Mouse (Mus musculus): ENCODE data around the gene Tctex1d1. TPM values are rescaled to one million over a fixed set of nuclear protein-coding genes. Genes with fewer than 3 reads are reported as not detected.

Gene Tctex1d1
- polyA plus RNA-seq, 1 experiment from 2014 or later: not detected

- H3K4me1 ChIP-seq (ENCODE audit: control insufficient read depth in 2 of 2, insufficient read depth in 2 of 2, low read length in 2 of 2): no peaks in the 10 kb centered on the region
- H3K27ac ChIP-seq (replicated peaks in 1 of 2; ENCODE audit: control insufficient read depth in 1 of 2, insufficient read depth in 1 of 2, low read depth in 2 of 2, low read length in 2 of 2): no peak overlapping the region
- H3K36me3 ChIP-seq (ENCODE audit: control insufficient read depth, insufficient read depth, low read length): no peaks in the 10 kb centered on the region
- no peak overlapping the region for H3K4me3 ChIP-seq (ENCODE audit: control insufficient read depth in 1 of 2, insufficient read depth in 1 of 2, low read depth in 1 of 2, low read length in 2 of 2)
- ATAC-seq (ENCODE audit: insufficient number of reproducible peaks, insufficient read depth, low FRiP score, low read depth): no peak
- no peaks in the 10 kb centered on the region for H3K27me3 ChIP-seq (ENCODE audit: control insufficient read depth, insufficient read depth, low read length)
- no peaks in the 10 kb centered on the region for H3K9me3 ChIP-seq (ENCODE audit: control insufficient read depth, low read length)
- no peak overlapping the region for H3K4me2 ChIP-seq (ENCODE audit: low read length)
- no peak overlapping the region for H3K9ac ChIP-seq (ENCODE audit: low read length)
- 72% methylated on average over 7 of the region's 7 CpGs for WGBS
Measured at GRCm38 (mm10) chr4:103027745-103028144, 49.3 kb downstream of the Tctex1d1 start.

- Histone ChIP-seq H3K36me3 (ENCODE audit: control insufficient read depth, insufficient read depth, low read length) (no peaks in the 10 kb centered on the region), H3K9me3 (ENCODE audit: control insufficient read depth, low read length) (no peaks in the 10 kb centered on the region), H3K27me3 (ENCODE audit: control insufficient read depth, insufficient read depth, low read length) (no peaks in the 10 kb centered on the region), H3K27ac (replicated peaks in 1 of 2; ENCODE audit: control insufficient read depth in 1 of 2, insufficient read depth in 1 of 2, low read depth in 2 of 2, low read length in 2 of 2) (no peak overlapping the region), H3K9ac (ENCODE audit: low read length) (no peak overlapping the region), H3K4me1 (ENCODE audit: control insufficient read depth in 2 of 2, insufficient read depth in 2 of 2, low read length in 2 of 2) (no peaks in the 10 kb centered on the region), H3K4me2 (ENCODE audit: low read length) (0 out of 2 replicates have a peak overlapping the region, but pooled peaks have one; percentile 5), H3K4me3 (ENCODE audit: control insufficient read depth in 1 of 2, insufficient read depth in 1 of 2, low read depth in 1 of 2, low read length in 2 of 2) (no peak overlapping the region)
- WGBS: 47% methylated on average over 13 of the region's 13 CpGs
- ATAC-seq (ENCODE audit: insufficient number of reproducible peaks, insufficient read depth, low FRiP score, low read depth): no peak
Measured at GRCm38 (mm10) chr4:103028177-103029088, 50.0 kb downstream of the Tctex1d1 start.

GRCm38 (mm10) chr4:103039103-103039837 lies 60.9 kb downstream of the Tctex1d1 start:
- ATAC-seq (ENCODE audit: insufficient number of reproducible peaks, insufficient read depth, low FRiP score, low read depth): no peak
- no peaks in the 10 kb centered on the region for H3K36me3 ChIP-seq (ENCODE audit: control insufficient read depth, insufficient read depth, low read length)
- no peak overlapping the region for H3K27ac ChIP-seq (replicated peaks in 1 of 2; ENCODE audit: control insufficient read depth in 1 of 2, insufficient read depth in 1 of 2, low read depth in 2 of 2, low read length in 2 of 2)
- WGBS: 80% methylated on average over 14 of the region's 14 CpGs
- H3K9me3 ChIP-seq (ENCODE audit: control insufficient read depth, low read length): no peaks in the 10 kb centered on the region
- no peak overlapping the region for H3K9ac ChIP-seq (ENCODE audit: low read length)
- H3K4me2 ChIP-seq (ENCODE audit: low read length): no peak overlapping the region
- no peaks in the 10 kb centered on the region for H3K27me3 ChIP-seq (ENCODE audit: control insufficient read depth, insufficient read depth, low read length)
- H3K4me3 ChIP-seq (ENCODE audit: control insufficient read depth in 1 of 2, insufficient read depth in 1 of 2, low read depth in 1 of 2, low read length in 2 of 2): no peak overlapping the region
- H3K4me1 ChIP-seq (ENCODE audit: control insufficient read depth in 2 of 2, insufficient read depth in 2 of 2, low read length in 2 of 2): no peaks in the 10 kb centered on the region

- Histone ChIP-seq H3K4me3 (ENCODE audit: control insufficient read depth in 1 of 2, insufficient read depth in 1 of 2, low read depth in 1 of 2, low read length in 2 of 2) (no peak overlapping the region), H3K27me3 (ENCODE audit: control insufficient read depth, insufficient read depth, low read length) (no peaks in the 10 kb centered on the region), H3K36me3 (ENCODE audit: control insufficient read depth, insufficient read depth, low read length) (no peaks in the 10 kb centered on the region), H3K4me1 (ENCODE audit: control insufficient read depth in 2 of 2, insufficient read depth in 2 of 2, low read length in 2 of 2) (no peaks in the 10 kb centered on the region), H3K4me2 (ENCODE audit: low read length) (no peak overlapping the region), H3K9ac (ENCODE audit: low read length) (no peak overlapping the region), H3K27ac (replicated peaks in 1 of 2; ENCODE audit: control insufficient read depth in 1 of 2, insufficient read depth in 1 of 2, low read depth in 2 of 2, low read length in 2 of 2) (no peak overlapping the region), H3K9me3 (ENCODE audit: control insufficient read depth, low read length) (no peaks in the 10 kb centered on the region)
- ATAC-seq (ENCODE audit: insufficient number of reproducible peaks, insufficient read depth, low FRiP score, low read depth): no peak
- WGBS: 42% methylated on average over 5 of the region's 5 CpGs
Measured at GRCm38 (mm10) chr4:103039838-103040191, 61.4 kb downstream of the Tctex1d1 start.

GRCm38 (mm10) chr4:103042997-103043396 lies 64.6 kb downstream of the Tctex1d1 start:
- H3K27me3 ChIP-seq (ENCODE audit: control insufficient read depth, insufficient read depth, low read length): no peaks in the 10 kb centered on the region
- H3K9ac ChIP-seq (ENCODE audit: low read length): no peak overlapping the region
- no peak overlapping the region for H3K4me3 ChIP-seq (ENCODE audit: control insufficient read depth in 1 of 2, insufficient read depth in 1 of 2, low read depth in 1 of 2, low read length in 2 of 2)
- no peaks in the 10 kb centered on the region for H3K36me3 ChIP-seq (ENCODE audit: control insufficient read depth, insufficient read depth, low read length)
- ATAC-seq (ENCODE audit: insufficient number of reproducible peaks, insufficient read depth, low FRiP score, low read depth): no peak
- no peak overlapping the region for H3K4me2 ChIP-seq (ENCODE audit: low read length)
- H3K27ac ChIP-seq (replicated peaks in 1 of 2; ENCODE audit: control insufficient read depth in 1 of 2, insufficient read depth in 1 of 2, low read depth in 2 of 2, low read length in 2 of 2): no peak overlapping the region
- H3K9me3 ChIP-seq (ENCODE audit: control insufficient read depth, low read length): no peaks in the 10 kb centered on the region
- 91% methylated on average over 11 of the region's 11 CpGs for WGBS
- no peaks in the 10 kb centered on the region for H3K4me1 ChIP-seq (ENCODE audit: control insufficient read depth in 2 of 2, insufficient read depth in 2 of 2, low read length in 2 of 2)

- ATAC-seq (ENCODE audit: insufficient number of reproducible peaks, insufficient read depth, low FRiP score, low read depth): no peak
Measured at GRCm38 (mm10) chr4:103048046-103048445, 69.6 kb downstream of the Tctex1d1 start.

More at GRCm38 (mm10) chr4:103048046-103048445, 69.6 kb downstream of the Tctex1d1 start:
- Histone ChIP-seq H3K9ac (ENCODE audit: low read length) (no peak overlapping the region), H3K27ac (replicated peaks in 1 of 2; ENCODE audit: control insufficient read depth in 1 of 2, insufficient read depth in 1 of 2, low read depth in 2 of 2, low read length in 2 of 2) (no peak overlapping the region), H3K27me3 (ENCODE audit: control insufficient read depth, insufficient read depth, low read length) (no peaks in the 10 kb centered on the region), H3K36me3 (ENCODE audit: control insufficient read depth, insufficient read depth, low read length) (no peaks in the 10 kb centered on the region), H3K4me3 (ENCODE audit: control insufficient read depth in 1 of 2, insufficient read depth in 1 of 2, low read depth in 1 of 2, low read length in 2 of 2) (no peak overlapping the region), H3K4me1 (ENCODE audit: control insufficient read depth in 2 of 2, insufficient read depth in 2 of 2, low read length in 2 of 2) (no peaks in the 10 kb centered on the region), H3K4me2 (ENCODE audit: low read length) (no peak overlapping the region), H3K9me3 (ENCODE audit: control insufficient read depth, low read length) (no peaks in the 10 kb centered on the region)
- WGBS: 84% methylated on average over 11 of the region's 11 CpGs
